Mouse (Mus musculus) bone marrow macrophage, adult 2 months (primary cell): Measurements from ENCODE around the gene Ankrd52.

Experiments used
- CTCF ChIP-seq: IDR thresholded peaks from 2 replicates; pipeline ENCODE4 v1.5.1; 2012; ENCODE audit warnings: low read depth, mild to moderate bottlenecking, low read length, moderate library complexity
- POLR2A ChIP-seq: IDR thresholded peaks from 2 replicates; pipeline ENCODE4 v1.6.1; 2012; ENCODE audit warnings: mild to moderate bottlenecking, low read depth, low read length, borderline replicate concordance

GRCm38 (mm10) chr10:128413076-128413475, 36.2 kb downstream of the Ankrd52 start:
- no peak for TF ChIP-seq POLR2A
- TF ChIP-seq CTCF: no peak
